Mouse (Mus musculus) cerebellum, adult 18-20 months (tissue): ENCODE data around the gene Ttll11.

Source experiments
- DNase-seq, 2 experiments: peaks; one replicate each; pipeline ENCODE4 v3.0.0; 2021

Gene Ttll11

DNA sequence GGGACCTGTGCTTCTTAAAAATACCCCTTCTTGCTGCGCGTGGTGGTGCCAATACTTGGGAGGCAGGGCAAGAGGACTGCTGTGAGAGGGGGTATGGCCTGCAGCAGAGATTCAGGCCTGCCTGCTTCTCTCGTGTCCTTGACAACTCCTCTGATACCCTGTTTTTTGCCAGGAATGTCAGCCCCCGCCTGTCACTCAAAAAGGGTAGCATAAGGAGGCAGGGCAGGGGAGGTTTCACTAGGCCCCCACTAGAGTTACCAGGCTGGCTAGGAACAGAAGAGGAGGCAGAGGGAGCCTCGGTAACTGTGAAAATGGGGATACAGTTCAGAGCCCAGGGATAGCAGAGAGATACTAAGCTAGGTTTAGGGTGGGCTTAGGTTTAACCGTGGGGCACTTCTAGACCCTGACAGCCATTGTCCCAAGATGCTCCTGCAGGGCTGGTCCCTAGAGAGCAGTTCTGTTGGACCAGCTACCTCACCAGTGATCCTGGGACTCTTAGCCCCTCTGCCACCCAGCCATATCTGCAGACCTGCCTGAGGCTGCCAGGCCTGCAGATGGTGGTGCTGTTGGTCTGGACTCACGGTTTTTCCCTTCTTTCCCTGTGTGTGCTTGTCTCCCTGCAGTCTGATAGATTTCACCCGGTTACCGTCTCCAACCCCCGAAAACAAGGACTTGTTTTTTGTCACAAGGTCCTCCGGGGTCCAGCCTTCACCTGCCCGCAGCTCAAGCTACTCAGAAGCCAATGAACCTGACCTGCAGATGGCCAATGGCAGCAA, 260.3 kb downstream of the Ttll11 start:
- DNase-seq: peak in 1 of 2 experiments; percentile 43

DNA sequence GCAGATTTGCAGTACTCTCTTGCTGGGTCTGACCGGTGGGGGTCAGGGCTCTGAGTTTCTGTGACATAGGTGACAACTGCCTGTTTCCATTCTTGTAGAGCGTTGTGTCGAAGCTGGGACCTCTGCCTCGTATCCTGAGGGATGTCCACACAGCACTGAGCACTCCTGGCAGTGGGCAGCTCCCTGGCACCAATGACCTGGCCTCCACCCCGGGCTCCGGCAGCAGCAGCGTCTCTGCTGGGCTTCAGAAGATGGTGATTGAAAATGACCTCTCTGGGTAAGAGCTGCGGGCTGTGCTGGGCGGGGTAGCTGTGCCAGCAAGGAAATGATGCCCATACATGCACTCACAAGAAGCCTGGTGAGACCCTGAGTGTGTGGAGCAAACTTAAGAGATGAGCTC, 261.1 kb downstream of the Ttll11 start:
- peak; percentile 39 to 40 for DNase-seq

DNA sequence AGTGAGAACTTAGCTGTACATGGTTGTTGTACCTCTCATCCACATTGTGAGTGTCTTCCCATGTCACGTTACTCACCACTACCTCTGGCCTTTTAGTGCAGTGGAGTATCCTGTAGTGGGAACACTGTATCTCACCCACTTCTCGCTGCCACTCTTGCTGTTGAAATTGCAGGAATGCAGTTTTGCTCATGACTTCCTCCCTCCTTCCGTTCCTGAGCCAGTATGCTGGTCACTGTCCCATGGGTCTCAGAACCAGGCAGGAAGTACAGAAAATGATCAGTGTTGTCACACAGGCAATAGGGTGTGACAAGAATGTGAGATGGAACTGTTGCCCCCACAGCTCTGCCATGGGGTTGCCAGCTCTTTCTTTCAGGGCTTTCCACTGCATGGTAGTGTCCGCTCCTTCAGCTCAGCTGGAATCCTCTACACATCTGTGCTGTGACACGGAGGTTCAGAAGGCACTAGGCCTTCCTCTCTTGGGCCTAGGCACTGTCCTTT, 261.7 kb downstream of the Ttll11 start:
- DNase-seq: no peak

DNA sequence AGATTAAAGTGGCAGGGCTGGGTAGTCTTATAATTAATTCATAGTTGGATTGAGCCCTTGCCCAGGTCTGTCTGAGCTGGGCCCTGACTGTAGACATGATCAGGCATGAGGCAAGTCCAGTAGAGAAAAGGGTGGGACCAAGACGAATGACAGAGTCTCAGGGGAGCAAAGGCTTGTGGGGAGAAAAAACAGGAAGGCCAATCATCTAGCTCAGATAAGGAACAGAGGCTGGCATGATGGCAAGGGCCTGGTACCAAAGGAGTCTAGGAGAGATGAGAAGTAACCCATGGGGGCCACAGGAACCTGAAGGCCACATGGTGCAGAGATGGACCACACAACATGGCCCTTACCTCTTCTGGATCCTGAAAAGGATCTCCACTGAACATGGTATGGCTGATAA, 263.5 kb downstream of the Ttll11 start:
- DNase-seq: no peak

DNA sequence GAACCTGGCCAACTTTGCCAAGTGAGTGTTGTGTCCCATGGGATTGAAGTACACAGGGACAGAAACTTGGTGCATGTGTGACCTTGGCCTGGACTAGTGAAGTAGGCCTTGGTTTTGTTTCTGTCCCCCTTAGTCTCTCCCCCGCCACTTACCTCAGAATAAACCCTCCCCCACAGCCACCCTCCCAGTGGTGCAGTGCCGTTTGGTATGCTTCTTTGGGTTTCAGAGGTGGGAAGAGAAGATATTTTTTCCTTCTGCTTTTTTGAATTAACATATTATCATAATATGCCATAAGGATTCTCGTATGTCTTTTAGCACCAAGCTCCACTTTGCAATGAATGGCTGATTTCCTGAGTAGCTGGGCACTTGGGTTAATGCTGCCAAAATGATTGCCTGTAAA, 264.2 kb downstream of the Ttll11 start:
- DNase-seq: no peak

DNA sequence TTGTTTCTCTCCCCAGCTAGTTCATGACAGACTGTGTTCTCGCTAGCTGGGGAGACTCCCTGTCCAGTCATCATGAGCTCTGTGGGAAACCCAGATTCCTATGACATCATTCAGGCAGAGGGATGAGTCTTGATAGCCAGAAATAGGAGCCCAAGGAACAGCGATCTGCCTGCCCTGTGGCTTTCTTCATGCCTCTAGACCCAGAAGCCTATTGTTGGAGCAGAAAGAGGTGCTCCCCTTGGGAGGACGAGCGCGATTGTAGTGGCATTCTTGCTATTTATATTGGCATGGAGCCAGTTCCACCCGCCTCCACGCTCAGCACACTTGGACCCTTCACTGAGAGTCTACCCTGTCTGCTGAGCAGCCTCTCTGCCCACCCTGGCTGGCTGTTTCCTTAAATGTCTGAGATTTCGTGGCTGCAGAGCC, 265.0 kb downstream of the Ttll11 start:
- peak; percentile 50 to 66 for DNase-seq

DNA sequence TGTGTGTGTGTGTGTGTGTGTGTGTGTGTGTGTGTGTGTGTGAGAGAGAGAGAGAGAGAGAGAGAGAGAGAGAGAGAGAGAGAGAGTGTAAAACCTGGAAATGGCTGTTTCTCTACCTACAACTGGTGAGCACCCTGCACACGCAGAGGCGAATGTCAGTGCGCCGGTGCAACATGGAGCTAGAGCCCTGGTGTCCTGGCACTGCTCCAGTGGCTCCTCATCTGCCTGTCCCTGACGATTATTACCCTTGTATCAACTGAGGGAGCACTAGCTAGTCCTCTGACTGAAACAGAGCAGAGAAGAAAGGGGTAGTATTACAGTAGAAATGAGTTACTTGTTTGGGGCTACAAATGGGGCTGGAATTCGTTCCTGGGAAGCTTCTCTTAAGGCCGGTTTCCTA, 266.3 kb downstream of the Ttll11 start:
- DNase-seq: peak; percentile 46 to 53

DNA sequence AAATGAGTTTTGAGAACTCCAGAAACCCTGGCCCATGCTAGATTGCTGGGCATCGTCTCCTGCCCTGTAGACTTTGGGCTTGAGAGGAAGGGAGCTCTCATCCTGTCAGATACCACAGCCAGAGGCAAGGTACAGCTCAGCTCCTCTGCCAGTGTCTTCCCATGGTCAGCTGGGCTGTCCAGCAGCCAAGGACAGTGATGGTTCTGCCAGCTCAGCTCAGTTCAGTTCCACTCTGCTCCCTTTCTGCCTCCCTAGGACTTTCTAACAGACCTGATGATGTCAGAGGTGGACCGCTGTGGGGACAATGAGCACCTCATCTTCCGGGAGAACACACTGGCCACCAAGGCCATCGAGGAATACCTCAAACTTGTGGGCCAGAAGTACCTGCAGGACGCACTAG, 267.1 kb downstream of the Ttll11 start:
- DNase-seq: no peak

DNA sequence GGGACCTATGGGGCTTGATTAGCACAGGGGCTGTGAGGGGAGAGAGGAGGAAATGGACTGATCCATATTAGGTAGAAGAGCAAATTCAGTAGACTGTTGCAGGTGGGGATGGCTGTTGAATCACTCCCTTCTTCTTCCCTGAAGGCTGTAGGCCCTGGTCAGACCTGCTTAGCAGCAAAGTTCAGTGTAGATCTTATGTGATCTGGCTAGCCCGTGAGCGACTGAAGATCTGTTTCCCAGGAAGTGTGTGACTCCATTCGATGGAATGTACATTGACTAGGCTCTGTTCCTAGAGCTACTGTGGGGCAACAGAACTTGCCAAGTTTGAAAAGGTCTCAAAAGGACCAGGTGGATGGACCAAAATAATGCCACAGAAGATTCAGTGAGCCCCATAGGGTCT, 276.5 kb downstream of the Ttll11 start:
- DNase-seq: no peak

DNA sequence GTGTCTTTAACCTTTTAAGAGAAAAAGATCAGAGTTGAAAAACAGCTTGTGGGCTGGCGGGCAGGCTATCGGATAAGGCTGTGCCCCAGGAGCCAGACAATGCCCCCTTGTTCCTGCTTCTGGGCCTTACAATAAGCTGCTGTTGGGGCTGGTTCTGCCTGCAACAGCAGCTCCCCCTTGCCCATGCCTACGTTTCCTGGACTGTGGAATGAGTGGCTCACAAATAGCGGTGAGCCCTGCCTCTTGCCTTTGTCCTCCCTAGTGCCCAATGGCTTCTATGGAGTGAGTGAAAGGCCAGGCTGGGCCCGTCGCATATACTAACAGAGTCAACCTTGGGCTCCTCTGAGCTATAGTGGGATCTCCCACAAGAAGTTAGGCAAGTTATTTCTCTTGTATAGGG, 277.1 kb downstream of the Ttll11 start:
- no peak for DNase-seq

DNA sequence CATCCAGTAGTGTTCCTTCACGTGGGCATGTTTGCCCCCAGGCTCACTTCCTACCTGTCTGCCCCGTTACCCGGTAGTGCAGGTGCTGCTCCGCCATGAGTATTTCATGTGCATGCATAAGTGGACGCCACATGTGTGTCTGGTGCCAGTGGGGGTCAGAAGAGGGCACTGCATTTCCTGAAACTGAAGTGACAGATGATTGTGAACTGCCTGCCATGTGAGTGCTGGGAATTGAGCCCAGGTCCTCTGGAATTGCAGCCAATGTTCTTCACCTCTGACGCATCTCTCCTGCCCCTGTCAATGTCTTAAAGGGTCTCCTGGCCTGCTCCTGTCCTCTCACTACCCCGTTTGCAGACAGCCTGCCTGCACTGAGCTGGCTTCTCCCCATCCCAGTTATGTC, 277.7 kb downstream of the Ttll11 start:
- no peak for DNase-seq
